Mouse (Mus musculus): Measurements from ENCODE around the gene Psors1c2. TPM values are rescaled to one million over a fixed set of nuclear protein-coding genes. Genes with fewer than 3 reads are reported as not detected.
A peak's percentile ranks its signal among the peaks of the same experiment; 100 is the strongest.

The Psors1c2 gene
- 0.15 and 0.37 TPM in 2 replicates for polyA plus RNA-seq (2012; rRNA removed)

GRCm38 (mm10) chr17:35532901-35533300 lies at the start of gene Psors1c2:
TSS of gene Psors1c2 (plus strand) at chr17:35533201.
- Histone ChIP-seq H3K4me3 (ENCODE audit: low read depth, low read length) (no peak within 1 kb of the TSS), H3K27me3 (ENCODE audit: control insufficient read depth, insufficient read depth, low read length) (no peaks in the 10 kb centered on the region), H3K36me3 (ENCODE audit: control insufficient read depth, insufficient read depth, low read length) (peaks cover 4% of the 10 kb centered on the region; the same call in 1 of the 2 replicates), H3K27ac (ENCODE audit: insufficient read depth, low read depth, low read length) (no peak within 1 kb of the TSS), H3K4me1 (ENCODE audit: control insufficient read depth, insufficient read depth, insufficient read length, low read length) (no peaks in the 10 kb centered on the region)
- no peak for TF ChIP-seq POLR2A (IDR thresholded peaks at IDR 0.05; ENCODE audit: low read depth, low read length)
- TF ChIP-seq CTCF (IDR thresholded peaks at IDR 0.05; ENCODE audit: extremely low read depth, insufficient read length, insufficient replicate concordance, low read depth, low read length), result no peak
- WGBS, result 13% methylated on average over 7 of the region's 7 CpGs

GRCm38 (mm10) chr17:35484066-35484465 lies 48.9 kb upstream of the Psors1c2 start:
- no peak overlapping the region for H3K4me3 ChIP-seq (ENCODE audit: low read depth, low read length)
- no peaks in the 10 kb centered on the region for H3K36me3 ChIP-seq (ENCODE audit: control insufficient read depth, insufficient read depth, low read length)
- H3K4me1 ChIP-seq (ENCODE audit: control insufficient read depth, insufficient read depth, insufficient read length, low read length), result no peaks in the 10 kb centered on the region
- TF ChIP-seq CTCF (IDR thresholded peaks at IDR 0.05; ENCODE audit: extremely low read depth, insufficient read length, insufficient replicate concordance, low read depth, low read length) (peak; percentile 95), POLR2A (IDR thresholded peaks at IDR 0.05; ENCODE audit: low read depth, low read length) (no peak)
- 2% methylated on average over 9 of the region's 9 CpGs for WGBS
- no peaks in the 10 kb centered on the region for H3K27me3 ChIP-seq (ENCODE audit: control insufficient read depth, insufficient read depth, low read length)
- H3K27ac ChIP-seq (ENCODE audit: insufficient read depth, low read depth, low read length), result no peak overlapping the region

GRCm38 (mm10) chr17:35485702-35486101 lies 47.3 kb upstream of the Psors1c2 start:
- WGBS, result 23% methylated on average over 4 of the region's 4 CpGs
- Histone ChIP-seq H3K36me3 (ENCODE audit: control insufficient read depth, insufficient read depth, low read length) (no peaks in the 10 kb centered on the region), H3K4me3 (ENCODE audit: low read depth, low read length) (no peak overlapping the region), H3K4me1 (ENCODE audit: control insufficient read depth, insufficient read depth, insufficient read length, low read length) (no peaks in the 10 kb centered on the region), H3K27me3 (ENCODE audit: control insufficient read depth, insufficient read depth, low read length) (no peaks in the 10 kb centered on the region), H3K27ac (ENCODE audit: insufficient read depth, low read depth, low read length) (no peak overlapping the region)
- TF ChIP-seq POLR2A (IDR thresholded peaks at IDR 0.05; ENCODE audit: low read depth, low read length) (no peak), CTCF (IDR thresholded peaks at IDR 0.05; ENCODE audit: extremely low read depth, insufficient read length, insufficient replicate concordance, low read depth, low read length) (no peak)

GRCm38 (mm10) chr17:35486726-35487125 lies 46.3 kb upstream of the Psors1c2 start:
- 61% methylated on average over 10 of the region's 10 CpGs for WGBS
- no peaks in the 10 kb centered on the region for H3K36me3 ChIP-seq (ENCODE audit: control insufficient read depth, insufficient read depth, low read length)
- no peak overlapping the region for H3K27ac ChIP-seq (ENCODE audit: insufficient read depth, low read depth, low read length)
- H3K4me3 ChIP-seq (ENCODE audit: low read depth, low read length), result no peak overlapping the region
- no peaks in the 10 kb centered on the region for H3K4me1 ChIP-seq (ENCODE audit: control insufficient read depth, insufficient read depth, insufficient read length, low read length)
- H3K27me3 ChIP-seq (ENCODE audit: control insufficient read depth, insufficient read depth, low read length), result no peaks in the 10 kb centered on the region
- TF ChIP-seq POLR2A (IDR thresholded peaks at IDR 0.05; ENCODE audit: low read depth, low read length) (no peak), CTCF (IDR thresholded peaks at IDR 0.05; ENCODE audit: extremely low read depth, insufficient read length, insufficient replicate concordance, low read depth, low read length) (no peak)

GRCm38 (mm10) chr17:35488041-35488440 lies 45.0 kb upstream of the Psors1c2 start:
- Histone ChIP-seq H3K27me3 (ENCODE audit: control insufficient read depth, insufficient read depth, low read length) (no peaks in the 10 kb centered on the region), H3K36me3 (ENCODE audit: control insufficient read depth, insufficient read depth, low read length) (no peaks in the 10 kb centered on the region), H3K27ac (ENCODE audit: insufficient read depth, low read depth, low read length) (no peak overlapping the region), H3K4me3 (ENCODE audit: low read depth, low read length) (no peak overlapping the region), H3K4me1 (ENCODE audit: control insufficient read depth, insufficient read depth, insufficient read length, low read length) (no peaks in the 10 kb centered on the region)
- no peak for TF ChIP-seq CTCF (IDR thresholded peaks at IDR 0.05; ENCODE audit: extremely low read depth, insufficient read length, insufficient replicate concordance, low read depth, low read length)
- no peak for TF ChIP-seq POLR2A (IDR thresholded peaks at IDR 0.05; ENCODE audit: low read depth, low read length)
- 90% methylated on average over 2 of the region's 2 CpGs for WGBS

GRCm38 (mm10) chr17:35490320-35490719 lies 42.7 kb upstream of the Psors1c2 start:
- no peaks in the 10 kb centered on the region for H3K36me3 ChIP-seq (ENCODE audit: control insufficient read depth, insufficient read depth, low read length)
- 75% methylated on average over 5 of the region's 5 CpGs for WGBS
- no peaks in the 10 kb centered on the region for H3K27me3 ChIP-seq (ENCODE audit: control insufficient read depth, insufficient read depth, low read length)
- no peak overlapping the region for H3K4me3 ChIP-seq (ENCODE audit: low read depth, low read length)
- H3K27ac ChIP-seq (ENCODE audit: insufficient read depth, low read depth, low read length), result no peak overlapping the region
- TF ChIP-seq POLR2A (IDR thresholded peaks at IDR 0.05; ENCODE audit: low read depth, low read length) (no peak), CTCF (IDR thresholded peaks at IDR 0.05; ENCODE audit: extremely low read depth, insufficient read length, insufficient replicate concordance, low read depth, low read length) (no peak)
- H3K4me1 ChIP-seq (ENCODE audit: control insufficient read depth, insufficient read depth, insufficient read length, low read length), result no peaks in the 10 kb centered on the region

GRCm38 (mm10) chr17:35497124-35497523 lies 35.9 kb upstream of the Psors1c2 start:
- Histone ChIP-seq H3K27me3 (ENCODE audit: control insufficient read depth, insufficient read depth, low read length) (no peaks in the 10 kb centered on the region), H3K27ac (ENCODE audit: insufficient read depth, low read depth, low read length) (no peak overlapping the region), H3K4me3 (ENCODE audit: low read depth, low read length) (no peak overlapping the region), H3K4me1 (ENCODE audit: control insufficient read depth, insufficient read depth, insufficient read length, low read length) (no peaks in the 10 kb centered on the region), H3K36me3 (ENCODE audit: control insufficient read depth, insufficient read depth, low read length) (no peaks in the 10 kb centered on the region)
- 89% methylated on average over 7 of the region's 7 CpGs for WGBS
- TF ChIP-seq CTCF (IDR thresholded peaks at IDR 0.05; ENCODE audit: extremely low read depth, insufficient read length, insufficient replicate concordance, low read depth, low read length), result no peak
- TF ChIP-seq POLR2A (IDR thresholded peaks at IDR 0.05; ENCODE audit: low read depth, low read length), result no peak
